Mouse (Mus musculus): Measurements from ENCODE around the gene Tac4. TPM values are rescaled to one million over a fixed set of nuclear protein-coding genes. Genes with fewer than 3 reads are reported as not detected.

Tac4 gene
- total and polyA plus RNA-seq, 3 experiments = 0.07 to 0.39 TPM; not detected in 1

- DNase-seq (ENCODE audit: low read depth, low spot score) = peak; percentile 24
- H3K27me3 ChIP-seq (ENCODE audit: control insufficient read depth in 1 of 2, insufficient read depth in 2 of 2, low read length in 2 of 2) = peaks cover 2 to 5% of the 10 kb centered on the region in 2 experiments; a peak in 2 of 4 replicates
- no peak for TF ChIP-seq GABPA (IDR thresholded peaks at IDR 0.05; ENCODE audit: low read depth, low read length)
- TF ChIP-seq MEF2A (IDR thresholded peaks at IDR 0.05; ENCODE audit: extremely low read depth, insufficient replicate concordance, low read depth, low read length, poor library complexity, severe bottlenecking) = no peak
- peak; percentile 46 to 63 (median 49) for TF ChIP-seq CTCF (IDR thresholded peaks at IDR 0.05 in 2 of 3, conservative IDR thresholded peaks at IDR 0.05 in 1 of 3; ENCODE audit: control insufficient read depth in 1 of 3, insufficient read depth in 1 of 3, low read depth in 2 of 3, low read length in 3 of 3, poor library complexity in 1 of 3, severe bottlenecking in 1 of 3)
Observed at GRCm38 (mm10) chr11:95216193-95216592, 45.1 kb upstream of the Tac4 start.

DNA sequence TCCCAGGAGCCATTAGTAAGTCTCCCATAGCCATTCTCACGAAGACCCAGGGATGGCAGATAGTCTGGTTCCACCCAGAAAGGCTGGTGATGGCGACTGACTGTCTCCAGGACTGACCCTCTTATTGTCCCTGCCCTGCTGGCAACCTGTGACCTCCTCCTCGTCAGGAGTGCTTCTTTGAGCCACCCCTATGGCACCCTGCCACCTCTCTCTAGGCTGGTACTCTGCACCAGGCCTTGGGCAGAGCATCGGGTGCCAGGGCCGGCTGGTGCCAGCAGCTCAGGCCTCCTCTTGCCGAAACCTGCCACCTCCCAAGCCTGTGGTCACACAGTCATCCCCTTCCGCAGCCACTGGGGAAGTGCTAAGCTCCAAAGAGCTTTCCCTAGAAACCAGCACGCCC, 42.2 kb upstream of the Tac4 start:
- Histone ChIP-seq H3K4me3 (ENCODE audit: control insufficient read depth in 1 of 2, insufficient read depth in 1 of 2, low read depth in 2 of 2, low read length in 2 of 2) (no peak overlapping the region), H3K36me3 (ENCODE audit: control insufficient read depth in 1 of 2, insufficient read depth in 2 of 2, low read length in 2 of 2) (no peaks in the 10 kb centered on the region), H3K9ac (ENCODE audit: control insufficient read depth, low read depth, low read length, poor library complexity, severe bottlenecking) (no peak overlapping the region), H3K79me2 (ENCODE audit: control insufficient read depth, insufficient read depth, low read length, poor library complexity) (no peaks in the 10 kb centered on the region), H3K27me3 (ENCODE audit: control insufficient read depth in 1 of 2, insufficient read depth in 2 of 2, low read length in 2 of 2) (peaks cover 4 to 5% of the 10 kb centered on the region in 2 experiments), H3K9me3 (replicated peaks; ENCODE audit: insufficient read depth, low read length) (no peaks in the 10 kb centered on the region), H3K27ac (ENCODE audit: control insufficient read depth, low read depth, low read length) (no peak overlapping the region), H3K4me1 (ENCODE audit: control insufficient read depth in 1 of 2, insufficient read depth in 2 of 2, low read length in 2 of 2) (no peaks in the 10 kb centered on the region)
- no peak for DNase-seq (ENCODE audit: low read depth, low spot score)
- TF ChIP-seq MYC (IDR thresholded peaks at IDR 0.05; ENCODE audit: low read depth, low read length) (no peak), NRF1 (IDR thresholded peaks at IDR 0.05; ENCODE audit: insufficient read depth, low read depth, low read length, poor library complexity, severe bottlenecking) (no peak), MAZ (IDR thresholded peaks at IDR 0.05; ENCODE audit: low read depth, low read length) (no peak), POLR2A (IDR thresholded peaks at IDR 0.05; ENCODE audit: control insufficient read depth in 1 of 2, insufficient read depth in 1 of 2, low read depth in 1 of 2, low read length in 2 of 2, poor library complexity in 1 of 2) (no peak), EP300 (IDR thresholded peaks at IDR 0.05; ENCODE audit: low read depth in 1 of 2, low read length in 2 of 2) (no peak), GATA1 (IDR thresholded peaks at IDR 0.05; ENCODE audit: low read depth, low read length) (no peak), JUND (IDR thresholded peaks at IDR 0.05; ENCODE audit: low read depth, low read length) (no peak), NELFE (IDR thresholded peaks at IDR 0.05; ENCODE audit: low read depth, low read length) (no peak), CHD1 (IDR thresholded peaks at IDR 0.05; ENCODE audit: low read depth, low read length) (no peak), SMC3 (IDR thresholded peaks at IDR 0.05; ENCODE audit: low read depth, low read length) (no peak), ZC3H11A (IDR thresholded peaks at IDR 0.05; ENCODE audit: low read depth, low read length) (no peak), GABPA (IDR thresholded peaks at IDR 0.05; ENCODE audit: low read depth, low read length) (no peak), CHD2 (IDR thresholded peaks at IDR 0.05; ENCODE audit: low read length) (no peak), CTCF (IDR thresholded peaks at IDR 0.05 in 2 of 3, conservative IDR thresholded peaks at IDR 0.05 in 1 of 3; ENCODE audit: control insufficient read depth in 1 of 3, insufficient read depth in 1 of 3, low read depth in 2 of 3, low read length in 3 of 3, poor library complexity in 1 of 3, severe bottlenecking in 1 of 3) (no peak), MYB (IDR thresholded peaks at IDR 0.05; ENCODE audit: low read depth, low read length) (no peak), SIN3A (IDR thresholded peaks at IDR 0.05; ENCODE audit: low read length) (no peak), ZKSCAN1 (IDR thresholded peaks at IDR 0.05; ENCODE audit: low read depth, low read length) (no peak)

More at GRCm38 (mm10) chr11:95216193-95216592, 45.1 kb upstream of the Tac4 start:
- H3K36me3 ChIP-seq (ENCODE audit: control insufficient read depth in 1 of 2, insufficient read depth in 2 of 2, low read length in 2 of 2) = no peaks in the 10 kb centered on the region
- H3K4me1 ChIP-seq (ENCODE audit: control insufficient read depth in 1 of 2, insufficient read depth in 2 of 2, low read length in 2 of 2) = no peaks in the 10 kb centered on the region
- H3K9ac ChIP-seq (ENCODE audit: control insufficient read depth, low read depth, low read length, poor library complexity, severe bottlenecking) = no peak overlapping the region
- no peaks in the 10 kb centered on the region for H3K79me2 ChIP-seq (ENCODE audit: control insufficient read depth, insufficient read depth, low read length, poor library complexity)
- H3K27ac ChIP-seq (ENCODE audit: control insufficient read depth, low read depth, low read length) = no peak overlapping the region
- H3K9me3 ChIP-seq (replicated peaks; ENCODE audit: insufficient read depth, low read length) = no peaks in the 10 kb centered on the region
- H3K4me3 ChIP-seq (ENCODE audit: control insufficient read depth in 1 of 2, insufficient read depth in 1 of 2, low read depth in 2 of 2, low read length in 2 of 2) = no peak overlapping the region

Data from MEL (cell line).